Mouse (Mus musculus) lung, postnatal 0 days (tissue): ENCODE measurements at regions not wholly inside any gene's neighbourhood (a gene's known extent, or its start where the extent isn't known, plus 50 kb on each side); places are given as distances from the start of the nearest gene placed in this dataset.

Experiments
- CTCF ChIP-seq: IDR thresholded peaks from 2 replicates; pipeline ENCODE4 v1.5.1; 2016; ENCODE audit warnings: antibody characterized with exemption, mild to moderate bottlenecking
- EP300 ChIP-seq: IDR thresholded peaks from 2 replicates; pipeline ENCODE4 v1.6.1; 2016; ENCODE audit warnings: antibody characterized with exemption, mild to moderate bottlenecking, control low read depth

DNA sequence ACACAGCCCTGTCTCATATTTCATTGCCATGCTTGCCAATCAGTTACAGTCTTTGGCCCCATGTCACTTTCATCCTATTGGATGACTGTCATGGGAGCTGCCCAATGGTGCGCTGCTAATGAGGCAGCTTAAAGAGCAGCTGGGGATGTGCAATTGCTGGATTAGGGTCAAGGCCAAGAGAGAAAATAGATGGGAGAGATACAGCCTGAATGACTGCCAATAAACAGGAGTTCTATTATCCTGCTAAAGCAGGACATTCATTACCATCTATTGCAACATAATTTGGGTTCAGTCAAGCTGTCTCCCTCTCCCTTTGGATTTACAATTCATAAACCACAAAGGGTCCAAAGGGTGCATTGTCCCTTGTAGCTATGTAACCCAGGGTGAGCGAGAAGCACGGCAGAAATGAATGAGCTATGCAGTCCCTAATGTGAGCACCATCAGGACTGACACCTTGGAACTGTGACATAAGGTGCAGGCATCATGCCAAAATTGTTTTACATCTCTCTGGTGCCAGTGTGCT is 822.4 kb upstream of the Epha5 start:
- TF ChIP-seq EP300 (no peak), CTCF (no peak)
